Mouse (Mus musculus) heart, postnatal 0 days (tissue): ENCODE results near the gene Il17re. TPM values are rescaled to one million over a fixed set of nuclear protein-coding genes. Genes with fewer than 3 reads are reported as not detected.

Experiments
- ATAC-seq: fragments of 200-750 bp; cut with Nextera tagmentation; 2 replicates; pipeline ENCODE4 v1.8.0; 2017; ENCODE audit warnings: low read depth, moderate number of reproducible peaks, moderate library complexity; ENCODE audit not compliant: insufficient read depth
- DNase-seq: peaks from one replicate; pipeline ENCODE4 v3.0.0-alpha.2; 2016; ENCODE audit warnings: low spot score
- H3K27ac ChIP-seq: fragments of 300-500 bp; sonication (generic); 2 replicates; pipeline ENCODE4 v1.5.1; 2014; ENCODE audit warnings: low read depth, mild to moderate bottlenecking
- H3K27me3 ChIP-seq: fragments of 300-500 bp; sonication (generic); 2 replicates; pipeline ENCODE4 v1.6.1; 2014; ENCODE audit warnings: low read length, mixed read lengths; ENCODE audit not compliant: control insufficient read depth, insufficient read depth
- H3K36me3 ChIP-seq: fragments of 300-500 bp; sonication (generic); replicated peaks from 2 replicates; pipeline ENCODE4 v1.6.1; 2014; ENCODE audit warnings: low read length, mixed read lengths; ENCODE audit not compliant: control insufficient read depth, insufficient read depth
- H3K4me1 ChIP-seq: fragments of 300-500 bp; sonication (generic); 2 replicates; pipeline ENCODE4 v1.6.1; 2014; ENCODE audit warnings: antibody characterized with exemption; ENCODE audit not compliant: control insufficient read depth, insufficient read depth
- H3K4me2 ChIP-seq: fragments of 300-500 bp; sonication (generic); 2 replicates; pipeline ENCODE4 v1.6.1; 2014; ENCODE audit warnings: low read depth, mild to moderate bottlenecking, low read length, moderate library complexity
- H3K4me3 ChIP-seq: fragments of 300-500 bp; sonication (generic); 2 replicates; pipeline ENCODE4 v1.5.1; 2014; ENCODE audit warnings: low read depth, low read length
- H3K9ac ChIP-seq: fragments of 300-500 bp; sonication (generic); replicated peaks from 2 replicates; pipeline ENCODE4 v1.6.1; 2014; ENCODE audit warnings: low read depth, low read length, mixed read lengths
- H3K9me3 ChIP-seq: fragments of 300-500 bp; sonication (generic); replicated peaks from 2 replicates; pipeline ENCODE4 v1.6.1; 2016; ENCODE audit warnings: low read length; ENCODE audit not compliant: control insufficient read depth
- CTCF ChIP-seq: IDR thresholded peaks from 2 replicates; pipeline ENCODE4 v1.5.1; 2016; ENCODE audit warnings: antibody characterized with exemption, control low read depth, low read depth
- EP300 ChIP-seq: IDR thresholded peaks from 2 replicates; pipeline ENCODE4 v1.6.1; 2016; ENCODE audit warnings: antibody characterized with exemption, low read depth
- WGBS: fragments of 180-500 bp; shearing (Covaris S2); extraction: QIAGEN DNeasy Blood & Tissue Kit; methylation state at CpG from one replicate; pipeline ENCODE4 v1.1.7; 2014; 5-methylcytosine and 5-hydroxymethylcytosine counted together
- polyA plus RNA-seq: library from polyadenylated mRNA; unstranded; fragments of >200 nt; fragmentation: Nextera tagmentation; extraction: Ambion mirVana; gene quantifications from 2 replicates; pipeline ENCODE4 v1.2.1, GENCODE M21; 2015
- total RNA-seq: library from RNA; depleted of rRNA; stranded (reverse); fragments of >200 nt; gene quantifications from 2 replicates; pipeline ENCODE4 v1.2.3, GENCODE M21; 2014; ENCODE audit warnings: low replicate concordance

Gene Il17re
- total and polyA plus RNA-seq, 2 experiments from 2014 or later, result 0.85 to 2.2 TPM

GRCm38 (mm10) chr6:113423000-113423399 is 35.3 kb upstream of the Il17re start:
- no peak overlapping the region for H3K4me3 ChIP-seq
- no peaks in the 10 kb centered on the region for H3K36me3 ChIP-seq
- no peak overlapping the region for H3K27ac ChIP-seq
- no peaks in the 10 kb centered on the region for H3K9me3 ChIP-seq
- H3K4me1 ChIP-seq, result peaks cover 9% of the 10 kb centered on the region; the same call in 1 of the 2 replicates
- no peak overlapping the region for H3K4me2 ChIP-seq
- DNase-seq (no peak), ATAC-seq (no peak)
- H3K27me3 ChIP-seq, result no peaks in the 10 kb centered on the region
- WGBS, result 41% methylated on average over 4 of the region's 4 CpGs
- H3K9ac ChIP-seq, result no peak overlapping the region
- TF ChIP-seq CTCF (no peak), EP300 (no peak)

GRCm38 (mm10) chr6:113424187-113424586 is 34.1 kb upstream of the Il17re start:
- no peak overlapping the region for H3K27ac ChIP-seq
- H3K36me3 ChIP-seq, result no peaks in the 10 kb centered on the region
- H3K4me2 ChIP-seq, result no peak overlapping the region
- DNase-seq (no peak), ATAC-seq (no peak)
- H3K27me3 ChIP-seq, result no peaks in the 10 kb centered on the region
- no peak for TF ChIP-seq EP300
- H3K4me3 ChIP-seq, result no peak overlapping the region
- H3K4me1 ChIP-seq, result 0 out of 2 replicates have a peak, but pooled peaks cover 3% of the 10 kb centered on the region
- 69% methylated on average over 7 of the region's 7 CpGs for WGBS
- H3K9me3 ChIP-seq, result no peaks in the 10 kb centered on the region
- H3K9ac ChIP-seq, result no peak overlapping the region

- Histone ChIP-seq H3K4me3 (no peak overlapping the region), H3K27ac (no peak overlapping the region), H3K9ac (no peak overlapping the region), H3K9me3 (no peaks in the 10 kb centered on the region), H3K27me3 (no peaks in the 10 kb centered on the region), H3K4me1 (no peaks in the 10 kb centered on the region), H3K4me2 (no peak overlapping the region), H3K36me3 (no peaks in the 10 kb centered on the region)
- 89% methylated on average over 4 of the region's 4 CpGs for WGBS
- TF ChIP-seq CTCF (no peak), EP300 (no peak)
- DNase-seq (no peak), ATAC-seq (no peak)
These were observed 31.6 kb upstream of the Il17re start for GRCm38 (mm10) chr6:113426696-113427095.

GRCm38 (mm10) chr6:113427397-113427796 is 30.9 kb upstream of the Il17re start:
- Histone ChIP-seq H3K27me3 (no peaks in the 10 kb centered on the region), H3K9ac (no peak overlapping the region), H3K9me3 (no peaks in the 10 kb centered on the region), H3K4me2 (no peak overlapping the region), H3K4me3 (no peak overlapping the region), H3K36me3 (no peaks in the 10 kb centered on the region), H3K27ac (no peak overlapping the region), H3K4me1 (no peaks in the 10 kb centered on the region)
- ATAC-seq, result no peak
- peak; percentile 45 for DNase-seq
- TF ChIP-seq EP300 (no peak), CTCF (peak; percentile 58)
- 56% methylated on average over 3 of the region's 3 CpGs for WGBS

- Histone ChIP-seq H3K27ac (no peak overlapping the region), H3K9ac (no peak overlapping the region), H3K36me3 (no peaks in the 10 kb centered on the region), H3K4me2 (no peak overlapping the region), H3K9me3 (no peaks in the 10 kb centered on the region), H3K27me3 (no peaks in the 10 kb centered on the region), H3K4me1 (no peaks in the 10 kb centered on the region), H3K4me3 (no peak overlapping the region)
- no peak for TF ChIP-seq EP300
- TF ChIP-seq CTCF, result no peak
- WGBS, result 86% methylated on average over 16 of the region's 16 CpGs
- DNase-seq, result no peak
- ATAC-seq, result no peak; the same call in 1 of the 2 replicates
These were observed 30.3 kb upstream of the Il17re start for GRCm38 (mm10) chr6:113428006-113428405.

GRCm38 (mm10) chr6:113429965-113430364 is 28.3 kb upstream of the Il17re start:
- Histone ChIP-seq H3K4me1 (no peaks in the 10 kb centered on the region), H3K9me3 (no peaks in the 10 kb centered on the region), H3K36me3 (no peaks in the 10 kb centered on the region), H3K27ac (no peak overlapping the region), H3K27me3 (no peaks in the 10 kb centered on the region), H3K4me2 (no peak overlapping the region), H3K9ac (no peak overlapping the region), H3K4me3 (no peak overlapping the region)
- ATAC-seq, result no peak
- no peak for TF ChIP-seq EP300
- no peak for TF ChIP-seq CTCF
- 61% methylated on average over 3 of the region's 3 CpGs for WGBS
- DNase-seq, result no peak
